Mouse (Mus musculus): Measurements from ENCODE around the gene Mrgprf. TPM values are rescaled to one million over a fixed set of nuclear protein-coding genes. Genes with fewer than 3 reads are reported as not detected.

Mrgprf gene
- polyA plus RNA-seq, 1 experiment from 2014 or later = 2.9 TPM

- H3K9me3 ChIP-seq (ENCODE audit: control insufficient read depth, low read length) = no peaks in the 10 kb centered on the region
- no peaks in the 10 kb centered on the region for H3K36me3 ChIP-seq (ENCODE audit: control insufficient read depth, insufficient read depth)
- 91% methylated on average over 5 of the region's 5 CpGs for WGBS
- H3K4me1 ChIP-seq (replicated peaks; ENCODE audit: control insufficient read depth, insufficient read depth, low read length) = no peaks in the 10 kb centered on the region
- H3K4me3 ChIP-seq (replicated peaks; ENCODE audit: low read length) = no peak overlapping the region
- no peak overlapping the region for H3K9ac ChIP-seq (replicated peaks; ENCODE audit: low read depth, low read length)
- no peak overlapping the region for H3K27ac ChIP-seq (ENCODE audit: low read length)
- no peak for ATAC-seq
- H3K4me2 ChIP-seq (ENCODE audit: low read length) = no peak overlapping the region
- no peaks in the 10 kb centered on the region for H3K27me3 ChIP-seq (replicated peaks; ENCODE audit: control insufficient read depth, insufficient read depth, low read length)
Measured at GRCm38 (mm10) chr7:145340248-145340904, 39.7 kb downstream of the Mrgprf start.

Other genes starting within 250 kb of the Mrgprf start
- gene 1810010D01Rik, start 92.7 kb upstream of the Mrgprf start, polyA plus RNA-seq (2015; fragmentation: Nextera tagmentation; extraction: Ambion mirVana) = not detected in 2 replicates
- gene Tpcn2, start 16.8 kb upstream of the Mrgprf start, polyA plus RNA-seq (2015; fragmentation: Nextera tagmentation; extraction: Ambion mirVana) = 2.5 and 3.9 TPM in 2 replicates
- not detected in 2 replicates for gene Mrgprd, start 14.0 kb downstream of the Mrgprf start, polyA plus RNA-seq (2015; fragmentation: Nextera tagmentation; extraction: Ambion mirVana)

Measured in forebrain, embryonic 16.5 days (tissue).